Mouse (Mus musculus) C2C12 (cell line): ENCODE measurements around the gene Pik3ap1.

Experiments
- CTCF ChIP-seq: IDR thresholded peaks from one replicate; pipeline ENCODE4 v1.5.1; 2011; ENCODE audit not compliant: control insufficient read depth, insufficient read depth, insufficient read length
- FOSL1 ChIP-seq: IDR thresholded peaks from one replicate; pipeline ENCODE4 v1.8.0; 2011; ENCODE audit warnings: mild to moderate bottlenecking, low read length; ENCODE audit not compliant: poor library complexity, insufficient read depth, severe bottlenecking
- MAX ChIP-seq: IDR thresholded peaks from one replicate; pipeline ENCODE4 v1.6.1; 2011; ENCODE audit warnings: mild to moderate bottlenecking, control low read depth
- MYOD1 ChIP-seq: IDR thresholded peaks from one replicate; pipeline ENCODE4 v1.6.1; 2011; ENCODE audit warnings: low read depth; ENCODE audit not compliant: control insufficient read depth, insufficient read length

DNA sequence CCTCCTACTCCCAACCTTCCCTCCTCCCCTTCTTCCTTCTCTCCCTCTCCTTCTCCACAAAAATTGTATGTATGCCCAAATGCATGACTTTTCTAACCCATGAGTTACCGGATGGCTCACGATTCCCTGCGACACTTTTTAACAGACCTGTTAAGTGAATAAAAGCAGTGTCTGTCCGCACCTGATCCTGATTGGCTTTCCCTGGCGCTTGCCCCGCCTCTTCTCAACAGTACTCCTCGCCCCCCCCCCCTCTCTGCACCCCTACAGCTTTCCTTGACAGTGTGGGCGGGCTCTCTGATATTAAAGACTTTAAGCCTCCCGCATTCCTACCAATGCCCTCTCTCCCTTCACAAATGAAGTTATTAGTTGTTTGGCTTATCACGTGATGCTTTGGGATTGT lies 31.3 kb upstream of the Pik3ap1 start:
- no peak for TF ChIP-seq MAX
- TF ChIP-seq CTCF = no peak
- no peak for TF ChIP-seq FOSL1
- no peak for TF ChIP-seq MYOD1
